Mouse (Mus musculus) intestine, embryonic 16.5 days (tissue): Measurements from ENCODE around the gene Pfdn6. TPM values are rescaled to one million over a fixed set of nuclear protein-coding genes. Genes with fewer than 3 reads are reported as not detected.

ENCODE experiments used
- ATAC-seq: fragments of 200-750 bp; cut with Nextera tagmentation; 2 replicates; pipeline ENCODE4 v1.8.0; 2017; ENCODE audit warnings: moderate TSS enrichment, moderate library complexity
- H3K27ac ChIP-seq: fragments of 300-500 bp; sonication (generic); 2 replicates; pipeline ENCODE4 v1.5.1; 2014; ENCODE audit warnings: mild to moderate bottlenecking, low read length
- H3K27me3 ChIP-seq: fragments of 300-500 bp; sonication (generic); replicated peaks from 2 replicates; pipeline ENCODE4 v1.6.1; 2014; ENCODE audit warnings: low read length, control low read depth, mixed read lengths; ENCODE audit not compliant: control insufficient read depth, insufficient read depth
- H3K36me3 ChIP-seq: fragments of 300-500 bp; sonication (generic); 2 replicates; pipeline ENCODE4 v1.6.1; 2014; ENCODE audit warnings: low read length, control low read depth; ENCODE audit not compliant: control insufficient read depth, insufficient read depth
- H3K4me1 ChIP-seq: fragments of 300-500 bp; sonication (generic); 2 replicates; pipeline ENCODE4 v1.6.1; 2014; ENCODE audit warnings: low read length, control low read depth, mixed read lengths; ENCODE audit not compliant: control insufficient read depth, insufficient read depth
- H3K4me2 ChIP-seq: fragments of 300-500 bp; sonication (generic); 2 replicates; pipeline ENCODE4 v1.6.1; 2014; ENCODE audit warnings: low read depth, low read length, control low read depth
- H3K4me3 ChIP-seq: fragments of 300-500 bp; sonication (generic); 2 replicates; pipeline ENCODE4 v1.5.1; 2014; ENCODE audit warnings: mild to moderate bottlenecking, low read length
- H3K9ac ChIP-seq: fragments of 300-500 bp; sonication (generic); 2 replicates; pipeline ENCODE4 v1.6.1; 2014; ENCODE audit warnings: low read depth, low read length
- H3K9me3 ChIP-seq: fragments of 300-500 bp; sonication (generic); 2 replicates; pipeline ENCODE4 v1.6.1; 2016; ENCODE audit warnings: low read length, control low read depth; ENCODE audit not compliant: control insufficient read depth
- WGBS: fragments of 180-500 bp; shearing (Covaris S2); extraction: QIAGEN DNeasy Blood & Tissue Kit; methylation state at CpG from one replicate; pipeline ENCODE4 v1.1.7; 2014; 5-methylcytosine and 5-hydroxymethylcytosine counted together
- polyA plus RNA-seq: library from polyadenylated mRNA; unstranded; fragments of >200 nt; fragmentation: Nextera tagmentation; extraction: Ambion mirVana; gene quantifications from 2 replicates; pipeline ENCODE4 v1.2.1, GENCODE M21; 2015

The Pfdn6 gene
- polyA plus RNA-seq, 1 experiment from 2014 or later = 167 TPM

- Histone ChIP-seq H3K4me2 (no peak overlapping the region), H3K36me3 (peaks cover 11% of the 10 kb centered on the region; the same call in 1 of the 2 replicates), H3K4me3 (no peak overlapping the region), H3K9ac (no peak overlapping the region), H3K27me3 (no peaks in the 10 kb centered on the region), H3K9me3 (no peaks in the 10 kb centered on the region), H3K4me1 (peaks cover 19% of the 10 kb centered on the region), H3K27ac (no peak overlapping the region)
- no peak for ATAC-seq
- WGBS = 94% methylated on average over 11 of the region's 11 CpGs
Observed at GRCm38 (mm10) chr17:33958451-33958850, 18.3 kb upstream of the Pfdn6 start.

- H3K4me2 ChIP-seq = no peak overlapping the region
- no peaks in the 10 kb centered on the region for H3K9me3 ChIP-seq
- no peak overlapping the region for H3K27ac ChIP-seq
- no peak overlapping the region for H3K9ac ChIP-seq
- 88% methylated on average over 6 of the region's 6 CpGs for WGBS
- no peaks in the 10 kb centered on the region for H3K27me3 ChIP-seq
- no peak overlapping the region for H3K4me3 ChIP-seq
- H3K36me3 ChIP-seq = peaks cover 7% of the 10 kb centered on the region; the same call in 1 of the 2 replicates
- peaks cover 28% of the 10 kb centered on the region for H3K4me1 ChIP-seq
- no peak for ATAC-seq
Observed at GRCm38 (mm10) chr17:33957493-33957892, 17.4 kb upstream of the Pfdn6 start.

GRCm38 (mm10) chr17:33956336-33956735 is 16.2 kb upstream of the Pfdn6 start:
- Histone ChIP-seq H3K4me1 (peaks cover 35% of the 10 kb centered on the region), H3K27ac (peak overlapping the region; percentile 91), H3K4me3 (peak overlapping the region; percentile 84), H3K36me3 (peaks cover 7% of the 10 kb centered on the region; the same call in 1 of the 2 replicates), H3K9ac (peak overlapping the region; percentile 84), H3K4me2 (peak overlapping the region; percentile 89), H3K9me3 (no peaks in the 10 kb centered on the region), H3K27me3 (no peaks in the 10 kb centered on the region)
- no peak for ATAC-seq
- WGBS = 8% methylated on average over 10 of the region's 10 CpGs

- H3K27me3 ChIP-seq = no peaks in the 10 kb centered on the region
- H3K36me3 ChIP-seq = peaks cover 5% of the 10 kb centered on the region; the same call in 1 of the 2 replicates
- peaks cover 38% of the 10 kb centered on the region for H3K4me1 ChIP-seq
- peak; percentile 82 for ATAC-seq
- H3K4me3 ChIP-seq = peak within 1 kb of the TSS; percentile 84
- peak within 1 kb of the TSS; percentile 95 for H3K9ac ChIP-seq
- H3K27ac ChIP-seq = peak within 1 kb of the TSS; percentile 91
- under 1% methylated on average over 50 of the region's 50 CpGs for WGBS
- H3K4me2 ChIP-seq = peak within 1 kb of the TSS; percentile 89
- H3K9me3 ChIP-seq = no peaks in the 10 kb centered on the region
Observed at GRCm38 (mm10) chr17:33955555-33956214, 15.5 kb upstream of the Pfdn6 start, which contains the start of the genes Vps52 and Rps18. Gene Vps52 (plus strand): TSS chr17:33955812. Gene Rps18 (minus strand): TSS chr17:33956001.

- Histone ChIP-seq H3K27ac (peak overlapping the region; percentile 85), H3K4me1 (peaks cover 45% of the 10 kb centered on the region), H3K9me3 (no peaks in the 10 kb centered on the region), H3K36me3 (peaks cover 5% of the 10 kb centered on the region; the same call in 1 of the 2 replicates), H3K4me2 (peak overlapping the region; percentile 80), H3K9ac (peak overlapping the region; percentile 95), H3K4me3 (peak overlapping the region; percentile 84), H3K27me3 (no peaks in the 10 kb centered on the region)
- ATAC-seq = peak; percentile 12
- WGBS = under 1% methylated on average over 33 of the region's 33 CpGs
Observed at GRCm38 (mm10) chr17:33954646-33955554, 14.8 kb upstream of the Pfdn6 start.

- Histone ChIP-seq H3K27me3 (no peaks in the 10 kb centered on the region), H3K27ac (peak overlapping the region; percentile 85), H3K9me3 (no peaks in the 10 kb centered on the region), H3K9ac (peak overlapping the region; percentile 95), H3K36me3 (peaks cover 1% of the 10 kb centered on the region; the same call in 1 of the 2 replicates), H3K4me3 (peak overlapping the region; percentile 84), H3K4me1 (peaks cover 51% of the 10 kb centered on the region), H3K4me2 (peak overlapping the region; percentile 80)
- WGBS = 38% methylated on average over 5 of the region's 5 CpGs
- no peak for ATAC-seq
Observed at GRCm38 (mm10) chr17:33953961-33954565, 13.9 kb upstream of the Pfdn6 start.

- H3K27ac ChIP-seq = no peak overlapping the region
- no peaks in the 10 kb centered on the region for H3K36me3 ChIP-seq
- H3K4me1 ChIP-seq = peaks cover 56% of the 10 kb centered on the region
- H3K9me3 ChIP-seq = no peaks in the 10 kb centered on the region
- H3K9ac ChIP-seq = peak overlapping the region; percentile 95
- WGBS = 72% methylated on average over 3 of the region's 3 CpGs
- no peaks in the 10 kb centered on the region for H3K27me3 ChIP-seq
- ATAC-seq = no peak
- H3K4me3 ChIP-seq = peak overlapping the region; percentile 84; the same call in 1 of the 2 replicates
- H3K4me2 ChIP-seq = peak overlapping the region; percentile 80
Observed at GRCm38 (mm10) chr17:33953310-33953709, 13.2 kb upstream of the Pfdn6 start.

- H3K36me3 ChIP-seq = 0 out of 2 replicates have a peak, but pooled peaks cover under 1% of the 10 kb centered on the region
- peak overlapping the region; percentile 80 for H3K4me2 ChIP-seq
- H3K4me1 ChIP-seq = peaks cover 59% of the 10 kb centered on the region
- H3K9ac ChIP-seq = peak overlapping the region; percentile 95
- whole genome bisulfite sequencing = 82% methylated on average over 4 of the region's 4 CpGs
- peak overlapping the region; percentile 16; the same call in 1 of the 2 replicates for H3K27ac ChIP-seq
- no peak for ATAC-seq
- H3K4me3 ChIP-seq = peak overlapping the region; percentile 84; the same call in 1 of the 2 replicates
- no peaks in the 10 kb centered on the region for H3K9me3 ChIP-seq
- H3K27me3 ChIP-seq = no peaks in the 10 kb centered on the region
Observed at GRCm38 (mm10) chr17:33952879-33953278, 12.7 kb upstream of the Pfdn6 start.
